Mouse (Mus musculus): ENCODE data around the gene Ppif. TPM values are rescaled to one million over a fixed set of nuclear protein-coding genes. Genes with fewer than 3 reads are reported as not detected.

Gene Ppif
- polyA plus RNA-seq, 1 experiment from 2014 or later = 99.2 TPM

DNA sequence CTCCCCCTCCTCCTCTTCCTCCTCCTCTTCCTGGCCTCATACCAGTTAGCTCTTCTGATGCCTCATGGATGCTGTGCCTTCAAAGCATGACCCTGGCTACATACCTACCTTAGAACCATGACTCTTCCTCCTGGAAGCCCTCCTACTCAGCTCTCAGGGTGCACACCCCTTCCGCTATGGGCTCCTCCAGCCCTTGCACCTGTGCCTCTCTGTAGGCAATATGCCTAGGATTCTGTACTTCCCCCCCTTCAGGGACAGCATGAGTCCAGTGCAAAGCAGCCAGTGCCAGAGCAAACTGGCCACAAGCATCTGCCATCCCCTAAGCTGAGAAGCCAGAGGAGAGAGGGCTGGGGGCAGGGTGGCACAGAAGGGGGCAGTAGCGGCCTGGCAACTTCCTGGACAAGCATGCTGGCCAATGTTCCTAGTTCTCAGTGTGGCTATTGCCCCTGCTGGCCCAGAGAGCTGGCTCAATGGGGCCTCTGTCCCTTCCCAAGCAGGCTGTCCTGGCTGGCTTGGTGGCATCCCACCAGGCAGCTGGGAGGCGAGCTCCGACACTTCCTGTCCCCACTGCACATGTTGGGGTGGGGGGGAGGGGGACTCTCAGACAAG, 46.1 kb downstream of the Ppif start:
- no peak overlapping the region for H3K27ac ChIP-seq (replicated peaks in 1 of 2; ENCODE audit: control insufficient read depth in 1 of 2, insufficient read depth in 1 of 2, low read depth in 2 of 2, low read length in 2 of 2)
- no peaks in the 10 kb centered on the region for H3K9me3 ChIP-seq (ENCODE audit: control insufficient read depth, low read length)
- H3K27me3 ChIP-seq (ENCODE audit: control insufficient read depth, insufficient read depth, low read length) = no peaks in the 10 kb centered on the region
- peaks cover 41% of the 10 kb centered on the region for H3K36me3 ChIP-seq (ENCODE audit: control insufficient read depth, insufficient read depth, low read length)
- no peak overlapping the region for H3K9ac ChIP-seq (ENCODE audit: low read length)
- no peak overlapping the region for H3K4me2 ChIP-seq (ENCODE audit: low read length)
- 80% methylated on average over 4 of the region's 4 CpGs for WGBS
- H3K4me3 ChIP-seq (ENCODE audit: control insufficient read depth in 1 of 2, insufficient read depth in 1 of 2, low read depth in 1 of 2, low read length in 2 of 2) = no peak overlapping the region
- ATAC-seq (ENCODE audit: insufficient number of reproducible peaks, insufficient read depth, low FRiP score, low read depth) = no peak
- H3K4me1 ChIP-seq (ENCODE audit: control insufficient read depth in 2 of 2, insufficient read depth in 2 of 2, low read length in 2 of 2) = peaks cover 54 to 73% of the 10 kb centered on the region in 2 experiments

GRCm38 (mm10) chr14:25741211-25741610, 47.3 kb downstream of the Ppif start:
- no peak overlapping the region for H3K4me2 ChIP-seq (ENCODE audit: low read length)
- no peak for ATAC-seq (ENCODE audit: insufficient number of reproducible peaks, insufficient read depth, low FRiP score, low read depth)
- no peak overlapping the region for H3K4me3 ChIP-seq (ENCODE audit: control insufficient read depth in 1 of 2, insufficient read depth in 1 of 2, low read depth in 1 of 2, low read length in 2 of 2)
- 79% methylated on average over 3 of the region's 3 CpGs for WGBS
- H3K27me3 ChIP-seq (ENCODE audit: control insufficient read depth, insufficient read depth, low read length) = no peaks in the 10 kb centered on the region
- no peak overlapping the region for H3K9ac ChIP-seq (ENCODE audit: low read length)
- peaks cover 51 to 73% of the 10 kb centered on the region in 2 experiments for H3K4me1 ChIP-seq (ENCODE audit: control insufficient read depth in 2 of 2, insufficient read depth in 2 of 2, low read length in 2 of 2)
- H3K9me3 ChIP-seq (ENCODE audit: control insufficient read depth, low read length) = no peaks in the 10 kb centered on the region
- H3K36me3 ChIP-seq (ENCODE audit: control insufficient read depth, insufficient read depth, low read length) = peaks cover 46% of the 10 kb centered on the region
- H3K27ac ChIP-seq (replicated peaks in 1 of 2; ENCODE audit: control insufficient read depth in 1 of 2, insufficient read depth in 1 of 2, low read depth in 2 of 2, low read length in 2 of 2) = no peak overlapping the region

- H3K27ac ChIP-seq (replicated peaks in 1 of 2; ENCODE audit: control insufficient read depth in 1 of 2, insufficient read depth in 1 of 2, low read depth in 2 of 2, low read length in 2 of 2) = no peak overlapping the region
- H3K27me3 ChIP-seq (ENCODE audit: control insufficient read depth, insufficient read depth, low read length) = no peaks in the 10 kb centered on the region
- no peak overlapping the region for H3K4me2 ChIP-seq (ENCODE audit: low read length)
- H3K4me3 ChIP-seq (ENCODE audit: control insufficient read depth in 1 of 2, insufficient read depth in 1 of 2, low read depth in 1 of 2, low read length in 2 of 2) = no peak overlapping the region
- peaks cover 53% of the 10 kb centered on the region for H3K36me3 ChIP-seq (ENCODE audit: control insufficient read depth, insufficient read depth, low read length)
- ATAC-seq (ENCODE audit: insufficient number of reproducible peaks, insufficient read depth, low FRiP score, low read depth) = no peak
- 80% methylated on average over 5 of the region's 5 CpGs for WGBS
- H3K4me1 ChIP-seq (ENCODE audit: control insufficient read depth in 2 of 2, insufficient read depth in 2 of 2, low read length in 2 of 2) = peaks cover 48 to 73% of the 10 kb centered on the region in 2 experiments
- H3K9me3 ChIP-seq (ENCODE audit: control insufficient read depth, low read length) = no peaks in the 10 kb centered on the region
- no peak overlapping the region for H3K9ac ChIP-seq (ENCODE audit: low read length)
Measured at GRCm38 (mm10) chr14:25741840-25742367, 48.0 kb downstream of the Ppif start.

GRCm38 (mm10) chr14:25742943-25743342, 49.0 kb downstream of the Ppif start:
- peaks cover 46 to 73% of the 10 kb centered on the region in 2 experiments for H3K4me1 ChIP-seq (ENCODE audit: control insufficient read depth in 2 of 2, insufficient read depth in 2 of 2, low read length in 2 of 2)
- H3K27ac ChIP-seq (replicated peaks in 1 of 2; ENCODE audit: control insufficient read depth in 1 of 2, insufficient read depth in 1 of 2, low read depth in 2 of 2, low read length in 2 of 2) = peak overlapping the region; percentile 15 to 19; a peak in 2 of 4 replicates

GRCm38 (mm10) chr14:25745365-25746184, 51.6 kb downstream of the Ppif start:
- H3K9me3 ChIP-seq (ENCODE audit: control insufficient read depth, low read length) = no peaks in the 10 kb centered on the region
- 30% methylated on average over 11 of the region's 11 CpGs for WGBS
- peak overlapping the region; percentile 12; the same call in 1 of the 2 replicates for H3K9ac ChIP-seq (ENCODE audit: low read length)
- H3K27ac ChIP-seq (replicated peaks in 1 of 2; ENCODE audit: control insufficient read depth in 1 of 2, insufficient read depth in 1 of 2, low read depth in 2 of 2, low read length in 2 of 2) = peak overlapping the region; percentile 17 to 73; a peak in 3 of 4 replicates
- H3K27me3 ChIP-seq (ENCODE audit: control insufficient read depth, insufficient read depth, low read length) = no peaks in the 10 kb centered on the region
- peaks cover 57% of the 10 kb centered on the region for H3K36me3 ChIP-seq (ENCODE audit: control insufficient read depth, insufficient read depth, low read length)
- no peak for ATAC-seq (ENCODE audit: insufficient number of reproducible peaks, insufficient read depth, low FRiP score, low read depth)
- H3K4me1 ChIP-seq (ENCODE audit: control insufficient read depth in 2 of 2, insufficient read depth in 2 of 2, low read length in 2 of 2) = peaks cover 45 to 72% of the 10 kb centered on the region in 2 experiments
- no peak overlapping the region for H3K4me2 ChIP-seq (ENCODE audit: low read length)
- no peak overlapping the region for H3K4me3 ChIP-seq (ENCODE audit: control insufficient read depth in 1 of 2, insufficient read depth in 1 of 2, low read depth in 1 of 2, low read length in 2 of 2)

More at GRCm38 (mm10) chr14:25742943-25743342, 49.0 kb downstream of the Ppif start:
- Histone ChIP-seq H3K9me3 (ENCODE audit: control insufficient read depth, low read length) (no peaks in the 10 kb centered on the region), H3K36me3 (ENCODE audit: control insufficient read depth, insufficient read depth, low read length) (peaks cover 50% of the 10 kb centered on the region), H3K4me2 (ENCODE audit: low read length) (no peak overlapping the region), H3K27me3 (ENCODE audit: control insufficient read depth, insufficient read depth, low read length) (no peaks in the 10 kb centered on the region), H3K9ac (ENCODE audit: low read length) (no peak overlapping the region), H3K4me3 (ENCODE audit: control insufficient read depth in 1 of 2, insufficient read depth in 1 of 2, low read depth in 1 of 2, low read length in 2 of 2) (no peak overlapping the region)
- no peak for ATAC-seq (ENCODE audit: insufficient number of reproducible peaks, insufficient read depth, low FRiP score, low read depth)
- WGBS = 55% methylated on average over 5 of the region's 5 CpGs

DNA sequence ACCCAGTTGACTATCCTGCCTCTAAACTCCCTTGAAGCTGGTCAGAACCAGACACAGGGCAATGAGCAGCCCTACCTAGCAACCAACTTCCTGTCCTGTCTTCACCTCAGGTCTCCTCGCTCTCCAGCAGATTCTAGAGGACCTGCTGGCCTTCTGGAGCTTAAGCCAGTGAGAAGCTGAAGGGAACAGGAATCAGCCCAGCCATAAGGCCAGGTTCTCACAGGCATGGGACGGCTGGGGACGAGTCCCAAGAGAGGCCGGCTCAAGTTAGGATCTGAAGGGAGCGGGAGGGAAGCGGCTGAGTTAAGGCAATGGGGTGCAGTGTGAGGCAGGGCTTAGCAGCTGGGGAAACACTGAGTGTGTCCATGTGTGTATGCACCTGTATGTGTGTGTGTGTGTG, 52.4 kb downstream of the Ppif start:
- peaks cover 50 to 74% of the 10 kb centered on the region in 2 experiments for H3K4me1 ChIP-seq (ENCODE audit: control insufficient read depth in 2 of 2, insufficient read depth in 2 of 2, low read length in 2 of 2)
- 88% methylated on average over 6 of the region's 6 CpGs for WGBS
- H3K27ac ChIP-seq (replicated peaks in 1 of 2; ENCODE audit: control insufficient read depth in 1 of 2, insufficient read depth in 1 of 2, low read depth in 2 of 2, low read length in 2 of 2) = peak overlapping the region in 1 of 2 experiments; percentile 73; a peak in 1 of 4 replicates
- H3K36me3 ChIP-seq (ENCODE audit: control insufficient read depth, insufficient read depth, low read length) = peaks cover 57% of the 10 kb centered on the region
- H3K4me3 ChIP-seq (ENCODE audit: control insufficient read depth in 1 of 2, insufficient read depth in 1 of 2, low read depth in 1 of 2, low read length in 2 of 2) = no peak overlapping the region
- H3K4me2 ChIP-seq (ENCODE audit: low read length) = no peak overlapping the region
- no peaks in the 10 kb centered on the region for H3K27me3 ChIP-seq (ENCODE audit: control insufficient read depth, insufficient read depth, low read length)
- no peak for ATAC-seq (ENCODE audit: insufficient number of reproducible peaks, insufficient read depth, low FRiP score, low read depth)
- H3K9me3 ChIP-seq (ENCODE audit: control insufficient read depth, low read length) = no peaks in the 10 kb centered on the region
- H3K9ac ChIP-seq (ENCODE audit: low read length) = no peak overlapping the region

DNA sequence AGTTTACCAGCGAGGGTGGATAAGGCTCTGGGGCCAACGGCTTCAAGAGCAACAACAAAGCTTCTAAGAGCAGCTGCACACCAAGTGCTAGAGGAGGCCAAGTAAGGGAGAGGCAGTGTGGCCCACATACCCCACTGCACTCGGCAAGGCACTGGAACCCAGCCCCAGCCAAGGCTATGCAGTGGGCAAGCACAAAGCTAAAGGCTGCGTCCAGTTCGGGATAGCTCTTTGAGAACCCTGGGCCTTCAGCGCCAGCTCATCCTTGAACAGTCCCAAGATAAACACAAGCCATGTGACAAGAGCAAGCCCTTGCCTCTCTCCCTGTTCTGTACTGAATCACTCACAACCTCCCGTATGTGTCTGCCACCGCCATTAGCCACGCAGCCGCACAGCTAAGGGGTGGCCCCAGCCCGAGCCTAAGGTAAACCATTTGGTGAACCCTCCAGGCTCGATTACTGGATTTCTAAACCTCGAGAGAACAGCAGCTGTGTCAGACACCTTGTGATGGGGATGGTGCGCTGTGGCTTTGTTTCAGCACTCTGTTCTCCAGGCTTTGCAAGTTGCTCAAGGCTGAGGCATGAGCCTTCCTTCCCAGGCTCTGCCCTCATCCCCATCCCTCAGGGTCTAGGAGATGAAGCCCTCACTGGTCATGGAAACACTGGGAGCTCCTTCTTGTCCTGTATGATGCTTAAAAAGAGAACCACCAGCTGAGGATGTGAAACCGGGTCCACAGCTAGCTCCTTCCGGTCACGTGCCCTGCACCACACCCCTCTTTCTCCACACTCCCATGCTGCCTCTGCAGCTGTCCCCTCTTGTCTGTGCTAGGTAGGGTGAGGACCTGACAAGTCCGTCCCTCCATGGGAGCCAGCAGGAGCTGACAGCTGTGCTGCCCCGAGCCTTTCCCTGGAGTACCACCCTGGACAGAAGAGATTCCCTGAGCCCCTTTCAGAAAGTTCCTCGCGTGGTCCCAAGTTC, 53.3 kb downstream of the Ppif start:
- ATAC-seq (ENCODE audit: insufficient number of reproducible peaks, insufficient read depth, low FRiP score, low read depth) = no peak
- 65% methylated on average over 21 of the region's 21 CpGs for WGBS
- Histone ChIP-seq H3K4me3 (ENCODE audit: control insufficient read depth in 1 of 2, insufficient read depth in 1 of 2, low read depth in 1 of 2, low read length in 2 of 2) (no peak overlapping the region), H3K36me3 (ENCODE audit: control insufficient read depth, insufficient read depth, low read length) (peaks cover 61% of the 10 kb centered on the region), H3K9ac (ENCODE audit: low read length) (peak overlapping the region; percentile 46; the same call in 1 of the 2 replicates), H3K27me3 (ENCODE audit: control insufficient read depth, insufficient read depth, low read length) (no peaks in the 10 kb centered on the region), H3K4me1 (ENCODE audit: control insufficient read depth in 2 of 2, insufficient read depth in 2 of 2, low read length in 2 of 2) (peaks cover 50 to 73% of the 10 kb centered on the region in 2 experiments), H3K4me2 (ENCODE audit: low read length) (no peak overlapping the region), H3K9me3 (ENCODE audit: control insufficient read depth, low read length) (no peaks in the 10 kb centered on the region), H3K27ac (replicated peaks in 1 of 2; ENCODE audit: control insufficient read depth in 1 of 2, insufficient read depth in 1 of 2, low read depth in 2 of 2, low read length in 2 of 2) (no peak overlapping the region; a peak in 1 of 4 replicates)

All from heart, embryonic 14.5 days (tissue).